Mouse (Mus musculus) hematopoietic stem cell, adult 5-6 weeks (primary cell): ENCODE measurements around the gene Zdhhc8. TPM values are rescaled to one million over a fixed set of nuclear protein-coding genes. Genes with fewer than 3 reads are reported as not detected.
A peak's percentile ranks its signal among the peaks of the same experiment; 100 is the strongest.

Source experiments
- ATAC-seq, 2 experiments: fragments of 125-278 bp in 1 of 2; replicated peaks in 1 of 2; 2 replicates each; pipeline ENCODE4 v1.8.0; 2016 to 2017; ENCODE audit warnings: inconsistent platforms in 2 of 2, mild to moderate bottlenecking in 2 of 2, moderate number of reproducible peaks in 2 of 2, low read depth in 1 of 2, moderate TSS enrichment in 1 of 2; ENCODE audit not compliant: low FRiP score in 2 of 2, poor library complexity in 2 of 2, severe bottlenecking in 2 of 2, insufficient read depth in 1 of 2, low TSS enrichment in 1 of 2
- total RNA-seq: library from RNA; stranded (forward); fragments of 172-1452, 232-1000 nt; gene quantifications from 2 replicates; pipeline ENCODE4 v1.2.3, GENCODE M21; 2017

The Zdhhc8 gene
- 9.4 and 9.6 TPM in 2 replicates for total RNA-seq

- peak; percentile 33 to 42 for ATAC-seq
Observed at GRCm38 (mm10) chr16:18234671-18235388, at the start of gene Zdhhc8. Zdhhc8 (minus strand) TSS chr16:18235136.

GRCm38 (mm10) chr16:18275166-18275565 lies 40.2 kb upstream of the Zdhhc8 start:
- no peak for ATAC-seq

GRCm38 (mm10) chr16:18268182-18268581 lies 33.2 kb upstream of the Zdhhc8 start:
- ATAC-seq = peak; percentile 27 to 39; a peak in 1 of 4 replicates

GRCm38 (mm10) chr16:18265024-18265423 lies 30.1 kb upstream of the Zdhhc8 start:
- ATAC-seq = no peak

- ATAC-seq = no peak
Observed at GRCm38 (mm10) chr16:18258221-18258620, 23.3 kb upstream of the Zdhhc8 start, which contains the start of gene Gm49776. Gm49776 (minus strand) TSS chr16:18258321.

- ATAC-seq = no peak
Observed at GRCm38 (mm10) chr16:18253866-18254265, 18.9 kb upstream of the Zdhhc8 start.

GRCm38 (mm10) chr16:18252736-18253135 lies 17.8 kb upstream of the Zdhhc8 start:
- no peak for ATAC-seq

GRCm38 (mm10) chr16:18250828-18251790 lies 16.2 kb upstream of the Zdhhc8 start:
- no peak for ATAC-seq

GRCm38 (mm10) chr16:18250231-18250630 lies 15.3 kb upstream of the Zdhhc8 start:
- ATAC-seq = no peak

GRCm38 (mm10) chr16:18249364-18249967 lies 14.5 kb upstream of the Zdhhc8 start:
- peak; percentile 75 to 76 for ATAC-seq

GRCm38 (mm10) chr16:18248433-18249363 lies 13.8 kb upstream of the Zdhhc8 start, which contains the start of the genes Trmt2a and Ranbp1:
Trmt2a (plus strand) TSS chr16:18248679.
Ranbp1 (minus strand) TSS chr16:18248732.
- ATAC-seq = peak; percentile 84 to 87

- ATAC-seq = no peak
Observed at GRCm38 (mm10) chr16:18247521-18248399, 12.8 kb upstream of the Zdhhc8 start.

- ATAC-seq = no peak
Observed at GRCm38 (mm10) chr16:18241581-18241980, 6.6 kb upstream of the Zdhhc8 start.

- no peak for ATAC-seq
Observed at GRCm38 (mm10) chr16:18236676-18237501, 2.0 kb upstream of the Zdhhc8 start.

GRCm38 (mm10) chr16:18235389-18236065 lies 591 bp upstream of the Zdhhc8 start:
- ATAC-seq = peak; percentile 17 to 30
